Mouse (Mus musculus) v-Abl transformed pro-B cells (cell line): ENCODE results near the gene Emd.

Experiments used
- in situ Hi-C, 2 experiments: fragments of 400-800 bp; cut with MboI; formaldehyde crosslinking; loops; one replicate each; pipeline ENCODE4 v1.15.1; 2025; ENCODE audit not compliant: unreplicated experiment in 2 of 2

The Emd gene

DNA sequence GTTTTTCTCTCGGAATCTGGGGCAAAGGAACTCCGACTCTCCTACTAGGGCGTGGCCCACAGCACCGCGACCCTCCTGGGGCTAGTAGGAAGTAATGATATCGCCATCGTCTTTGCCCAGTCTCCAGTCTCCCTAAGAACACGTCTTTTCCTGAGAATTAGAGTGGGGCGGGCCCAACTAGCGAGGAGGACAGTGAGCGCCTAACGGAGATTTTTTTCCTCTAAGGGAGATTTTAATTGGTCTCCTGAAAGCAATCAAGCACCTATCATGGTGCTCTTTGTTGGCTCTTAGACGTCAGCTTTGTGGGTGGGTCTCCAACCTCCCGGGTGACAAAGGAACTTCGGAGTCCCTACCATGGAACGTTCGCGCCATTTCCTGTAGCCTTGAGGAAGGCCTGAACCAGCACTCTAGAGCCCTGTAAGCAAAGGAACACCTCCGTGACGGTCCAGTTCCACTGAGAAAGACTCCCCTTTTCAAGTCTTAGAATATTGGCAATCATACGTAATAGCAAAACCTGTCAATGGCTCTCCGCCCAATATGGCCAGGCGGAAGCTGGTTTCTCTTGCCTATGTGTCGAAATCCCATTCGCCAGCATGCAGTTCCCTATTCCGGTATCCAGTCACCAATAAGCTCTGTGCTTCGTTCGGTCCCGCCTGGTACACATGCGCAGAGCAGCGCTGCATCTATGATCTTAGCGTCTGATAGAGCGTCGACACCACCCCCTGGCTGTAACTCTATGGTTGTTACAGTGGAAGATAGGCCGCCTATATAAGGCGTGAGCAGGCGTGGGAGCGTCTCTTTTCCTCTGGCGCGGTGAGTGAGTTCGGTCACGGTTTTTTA is 15.8 kb downstream of the Emd start, which contains the start of gene Rpl10:
Gene Rpl10 (plus strand): TSS at position 751 of the 840 bp plus-strand sequence.
- in situ Hi-C loops, result loop anchor here in 1 of 2 experiments (25.0 kb wide), 1 partner anchor 308 kb away; the partner anchor contains the start of gene Hcfc1

DNA sequence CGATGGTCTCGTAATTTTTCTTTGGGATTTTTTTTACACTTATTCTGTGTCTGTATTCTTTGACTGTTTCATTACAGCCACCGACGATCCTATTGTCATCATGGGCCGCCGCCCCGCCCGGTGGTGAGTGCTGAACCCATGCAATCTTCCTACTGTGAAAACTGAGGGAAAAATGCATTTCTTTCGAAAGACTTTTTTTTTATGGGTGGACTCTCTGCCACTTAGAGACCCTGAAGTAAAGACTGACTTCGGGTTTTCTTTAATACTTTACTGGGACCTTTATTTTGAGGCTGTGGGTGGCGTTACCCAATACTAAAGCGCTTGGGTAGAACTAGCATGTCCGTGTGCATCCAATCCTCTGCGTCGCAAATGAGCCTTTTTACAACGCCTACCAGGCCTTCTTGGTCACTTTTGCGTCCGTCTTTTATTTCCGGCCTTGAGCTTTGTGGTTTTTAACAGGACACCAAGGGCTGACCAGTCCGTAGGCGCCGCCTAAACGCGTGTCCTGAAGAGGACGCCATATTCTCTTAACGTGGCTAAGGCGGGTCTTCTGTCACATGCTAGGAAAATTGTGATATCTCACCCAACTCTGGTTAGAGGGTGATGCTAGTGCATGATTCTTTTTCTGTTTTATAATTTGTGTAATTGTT is 16.5 kb downstream of the Emd start:
- in situ Hi-C loops, result loop anchor here in 1 of 2 experiments (25.0 kb wide), 1 partner anchor 309 kb away; the partner anchor contains the start of gene Hcfc1

DNA sequence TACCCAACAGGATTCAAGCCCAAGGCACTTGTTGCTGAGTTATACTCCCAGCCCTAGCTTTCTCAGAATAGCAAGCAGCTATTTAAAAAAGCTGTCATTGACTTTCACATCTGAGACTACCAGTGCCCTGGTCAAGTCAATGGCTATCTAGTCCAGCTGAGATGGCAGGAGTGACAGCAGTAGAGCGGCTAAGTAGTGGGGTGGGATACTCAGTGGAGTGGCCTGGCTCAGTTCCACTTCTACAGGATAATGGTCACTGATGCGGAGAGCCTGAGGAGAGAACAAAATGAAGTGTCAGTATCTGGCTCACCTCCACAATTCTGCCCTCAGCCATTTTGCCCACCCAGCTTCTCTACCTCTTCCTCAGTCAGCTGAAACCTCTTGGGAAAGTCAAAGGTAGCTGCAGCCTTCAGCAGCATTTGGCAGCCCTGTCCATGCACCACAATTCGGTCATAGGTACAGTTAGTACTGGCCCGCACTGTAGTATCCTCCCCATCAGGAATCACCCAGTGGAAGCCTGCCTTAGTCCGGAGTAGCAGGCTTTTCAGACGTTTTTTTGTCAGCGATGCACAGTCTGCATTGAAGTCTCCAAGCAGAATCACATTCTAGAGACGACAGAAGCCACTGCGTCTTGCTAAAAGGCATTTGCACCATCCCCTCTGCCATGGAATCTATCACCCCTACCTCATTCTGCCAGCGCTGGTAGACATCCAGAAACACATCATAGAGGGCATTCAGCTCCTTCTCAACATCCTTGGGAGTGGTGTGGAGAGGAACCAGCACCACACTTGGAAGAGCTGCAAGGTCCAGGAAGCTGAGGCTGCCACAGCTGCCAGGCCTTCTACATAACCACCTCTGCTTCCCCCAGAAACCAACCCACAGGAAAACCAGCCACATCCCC is 19.2 kb downstream of the Emd start:
- in situ Hi-C loops, result loop anchor here in 1 of 2 experiments (25.0 kb wide), 1 partner anchor 311 kb away; the partner anchor contains the start of gene Hcfc1

DNA sequence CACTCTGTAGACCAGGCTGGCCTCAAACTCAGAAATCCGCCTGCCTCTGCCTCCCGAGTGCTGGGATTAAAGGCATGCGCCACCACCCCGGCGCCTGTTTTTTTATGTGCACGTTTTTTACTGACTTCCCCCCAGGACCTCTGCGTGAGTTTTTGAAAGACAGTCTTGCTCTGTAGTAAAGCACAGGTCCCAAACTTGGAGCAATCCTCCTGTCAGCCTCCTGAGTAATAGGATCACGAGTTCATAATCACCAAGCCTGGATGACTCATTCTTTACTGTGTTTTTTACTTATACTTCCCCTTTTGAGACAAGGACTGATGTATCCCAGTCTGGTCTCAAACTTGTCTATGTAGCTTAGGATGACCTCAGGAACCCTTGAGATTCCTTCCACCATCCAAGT is 23.4 kb downstream of the Emd start:
- in situ Hi-C loops, result loop anchor here in 1 of 2 experiments (25.0 kb wide), 1 partner anchor 491 kb away; the partner anchor contains the start of genes Idh3g and Ssr4

DNA sequence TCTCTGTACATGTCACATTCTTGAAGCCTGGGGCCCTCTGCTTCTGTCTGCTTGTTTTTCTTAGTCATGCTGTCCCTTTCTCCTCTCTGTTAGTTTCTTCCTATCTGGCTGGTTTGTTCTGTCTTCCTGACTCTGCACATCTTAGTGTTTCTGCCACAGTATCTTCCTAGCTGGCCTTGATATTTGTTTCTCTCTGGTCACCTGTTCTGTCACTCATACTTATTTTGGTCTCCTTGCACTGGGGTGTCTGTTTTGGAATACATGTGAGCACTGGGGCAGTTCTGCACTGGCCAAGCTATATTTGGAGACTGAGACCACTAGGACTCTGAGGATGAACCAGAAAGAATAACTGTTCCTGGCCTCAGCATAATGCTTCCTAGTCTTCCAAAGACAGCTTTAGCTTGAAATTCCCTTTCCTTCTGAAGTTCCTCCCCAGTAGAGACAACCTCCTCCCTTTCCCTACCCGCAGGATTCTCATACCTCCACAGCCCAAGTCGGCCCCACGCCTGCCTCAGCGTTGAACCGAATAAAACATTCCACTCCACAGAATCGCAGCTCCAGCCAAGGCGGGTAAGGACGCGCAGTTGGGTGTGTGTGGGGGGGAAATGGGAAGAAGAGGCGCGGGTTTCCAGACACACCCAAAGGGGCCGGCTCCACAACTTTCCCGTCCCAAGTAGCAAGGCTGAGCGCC is 26.7 kb downstream of the Emd start:
- in situ Hi-C loops, result loop anchor here in 1 of 2 experiments (25.0 kb wide), 1 partner anchor 494 kb away; the partner anchor contains the start of genes Idh3g and Ssr4

DNA sequence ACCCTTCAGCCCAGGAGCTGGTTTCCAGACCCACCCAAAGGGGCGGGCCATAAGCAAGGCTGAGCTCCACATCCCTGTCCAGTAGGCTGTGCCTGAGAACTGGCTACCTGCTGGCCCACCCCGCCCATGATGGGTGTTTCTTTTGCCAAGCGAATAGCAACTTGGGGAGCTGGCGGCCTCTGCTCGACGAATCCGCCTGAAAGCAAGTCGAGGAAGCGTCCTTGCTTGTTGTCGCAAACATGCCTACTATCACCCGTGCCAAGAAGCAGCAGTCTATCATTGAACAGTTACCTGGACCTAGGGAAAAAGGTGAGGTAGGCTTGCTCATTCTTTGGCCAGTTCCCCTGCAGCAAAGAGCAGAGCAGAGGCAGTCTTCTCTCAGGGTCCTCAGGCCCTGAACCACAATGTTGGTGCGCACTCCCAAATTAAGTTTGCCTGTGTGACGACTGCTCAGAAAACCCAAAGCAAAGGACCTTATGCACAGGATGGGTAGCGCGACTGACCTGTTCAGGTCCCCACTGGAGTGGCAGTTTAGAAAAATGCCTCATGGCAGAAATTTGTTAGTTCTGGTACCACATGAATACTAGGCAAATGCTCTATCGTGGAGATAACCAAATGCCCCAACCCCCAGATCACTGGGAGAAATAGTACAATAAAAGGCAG is 27.4 kb downstream of the Emd start, which contains the start of the genes Taz and Dnase1l1:
Gene Taz (plus strand): TSS at position 181 of the 663 bp plus-strand sequence.
Gene Dnase1l1 (minus strand): TSS at position 606 of the 663 bp plus-strand sequence.
- in situ Hi-C loops, result loop anchor here in 1 of 2 experiments (25.0 kb wide), 1 partner anchor 495 kb away; the partner anchor contains the start of genes Idh3g and Ssr4

DNA sequence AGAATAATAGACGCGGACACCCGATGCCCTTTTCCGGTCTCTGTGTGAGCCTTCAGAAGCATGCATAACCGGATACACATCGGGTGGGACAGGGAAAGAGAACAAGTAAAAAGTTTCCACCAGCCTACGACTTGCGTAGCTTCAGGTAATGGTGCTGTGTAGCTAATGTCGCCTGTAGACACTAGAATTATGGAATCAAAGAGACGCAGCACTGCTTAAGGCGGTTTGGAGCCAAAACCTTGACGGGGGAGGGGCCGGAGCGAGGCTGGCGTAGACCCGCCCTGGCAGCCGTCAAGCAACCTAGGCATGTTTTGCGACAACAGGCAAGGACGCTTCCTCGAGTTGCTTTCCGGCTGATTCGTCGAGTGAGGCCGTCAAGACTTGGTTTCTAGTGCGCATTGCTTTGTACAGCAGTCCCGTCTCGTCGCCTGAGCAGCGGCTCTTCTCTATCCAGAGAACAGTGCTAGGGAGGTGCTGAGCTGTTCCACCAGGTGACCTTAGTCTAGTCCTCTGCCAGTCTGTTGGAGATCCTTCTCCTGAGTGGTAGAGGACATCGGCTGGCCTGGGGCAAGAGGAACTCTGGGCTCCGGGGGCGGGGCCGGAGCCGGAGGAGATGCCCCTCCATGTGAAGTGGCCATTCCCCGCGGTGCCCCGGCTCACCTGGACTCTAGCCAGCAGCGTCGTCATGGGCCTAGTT is 28.1 kb downstream of the Emd start:
- in situ Hi-C loops, result loop anchor here in 1 of 2 experiments (25.0 kb wide), 1 partner anchor 495 kb away; the partner anchor contains the start of genes Idh3g and Ssr4

DNA sequence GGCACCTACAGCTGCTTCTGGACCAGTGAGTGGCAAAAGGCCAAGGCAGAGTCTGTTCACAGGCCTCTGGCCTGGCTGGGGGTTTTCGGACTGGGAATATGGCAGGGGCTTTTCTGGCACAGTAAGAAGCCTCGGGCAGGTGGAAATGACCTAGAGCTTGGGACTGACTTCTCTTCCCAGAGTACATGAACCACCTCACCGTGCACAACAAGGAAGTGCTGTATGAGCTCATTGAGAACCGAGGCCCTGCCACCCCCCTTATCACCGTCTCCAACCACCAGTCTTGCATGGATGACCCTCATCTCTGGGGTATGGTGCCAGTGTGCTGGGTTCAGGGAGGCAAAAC is 28.6 kb downstream of the Emd start:
- in situ Hi-C loops, result loop anchor here in 1 of 2 experiments (25.0 kb wide), 1 partner anchor 496 kb away; the partner anchor contains the start of genes Idh3g and Ssr4

DNA sequence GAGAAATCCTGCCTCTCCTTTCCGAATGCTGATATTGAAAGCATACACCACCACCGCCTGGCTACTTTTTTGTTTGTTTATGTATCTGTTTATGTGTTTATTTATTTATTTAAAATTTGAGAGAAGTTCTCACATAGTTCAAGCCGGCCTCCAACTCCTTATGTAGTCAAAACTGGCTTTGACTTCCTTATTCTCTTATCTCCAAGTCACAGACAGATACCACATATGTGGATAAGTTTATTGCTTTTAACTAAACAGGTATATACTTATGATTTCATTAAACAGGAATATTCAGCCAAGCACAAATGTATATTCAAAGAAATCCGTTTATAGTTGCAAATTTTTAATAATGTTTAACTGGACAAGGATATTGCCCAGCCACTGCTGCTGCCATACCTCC is 38.9 kb downstream of the Emd start:
- in situ Hi-C loops, result loop anchor here in 1 of 2 experiments (25.0 kb wide), 1 partner anchor 506 kb away; the partner anchor contains the start of genes Idh3g and Ssr4

DNA sequence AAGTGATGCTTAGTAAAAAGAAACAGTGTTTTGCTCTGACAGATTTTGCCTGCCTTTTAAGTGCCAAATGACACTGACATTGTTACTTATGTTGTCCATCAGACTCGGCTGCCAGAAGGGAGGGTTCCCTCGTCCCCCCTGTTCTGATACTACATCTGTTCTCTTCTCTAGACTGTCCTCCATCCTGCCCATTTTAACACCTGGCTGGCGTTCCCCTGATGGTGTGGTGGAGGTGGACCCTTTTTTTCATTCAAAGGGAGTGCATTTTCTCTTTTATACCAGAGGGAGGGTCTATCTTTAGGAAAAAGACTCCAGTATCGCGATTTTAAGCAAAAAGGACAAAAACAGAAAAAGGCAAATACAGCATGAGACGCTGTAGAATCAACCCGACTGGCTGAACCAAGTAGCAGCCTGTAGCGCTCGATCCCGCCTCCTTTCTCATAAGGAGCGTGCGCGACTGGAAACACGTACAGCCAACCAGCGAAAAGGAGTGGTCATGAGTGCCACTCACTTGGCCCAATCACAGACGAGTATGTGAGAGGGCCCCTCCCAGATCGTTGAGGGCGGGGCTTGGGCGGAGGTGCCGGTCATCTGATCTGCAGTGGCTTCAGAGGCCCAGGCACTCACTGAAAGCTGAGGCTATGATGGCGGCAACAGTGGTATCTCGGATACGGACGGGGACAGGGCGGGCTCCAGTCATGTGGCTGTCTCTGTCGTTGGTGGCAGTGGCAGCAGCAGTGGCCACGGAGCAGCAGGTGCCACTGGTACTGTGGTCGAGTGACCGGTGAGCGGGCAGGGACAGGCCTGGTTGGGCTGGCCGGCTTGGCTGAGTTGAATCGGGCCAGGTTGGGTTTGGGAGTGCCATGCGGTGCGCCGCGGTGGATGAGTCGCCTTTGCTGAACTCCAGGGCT is 42.3 kb downstream of the Emd start, which contains the start of gene Atp6ap1:
Gene Atp6ap1 (plus strand): TSS at position 560 of the 911 bp plus-strand sequence.
- in situ Hi-C loops, result loop anchor here in 1 of 2 experiments (25.0 kb wide), 1 partner anchor 509 kb away; the partner anchor contains the start of genes Idh3g and Ssr4

DNA sequence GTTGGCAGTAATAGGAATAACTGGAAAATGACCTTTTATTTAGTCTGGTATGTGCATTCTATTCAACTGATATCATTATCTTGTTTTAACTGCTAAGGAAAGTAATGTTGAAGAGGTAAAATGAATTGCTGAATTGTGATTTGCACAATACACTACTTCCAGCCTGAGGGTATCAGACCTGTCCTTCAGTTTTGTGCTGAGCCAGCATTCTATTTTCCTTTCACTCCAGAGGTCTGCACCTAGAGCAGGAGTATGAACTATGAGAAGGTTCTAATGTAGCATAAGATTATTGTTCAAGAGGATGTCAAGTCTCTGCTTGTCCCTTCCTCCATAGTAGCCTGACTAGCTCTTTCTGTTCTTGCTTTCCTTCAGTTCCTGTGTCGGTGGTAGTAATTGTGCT is 43.9 kb downstream of the Emd start:
- in situ Hi-C loops, result loop anchor here in 1 of 2 experiments (25.0 kb wide), 1 partner anchor 511 kb away; the partner anchor contains the start of genes Idh3g and Ssr4

DNA sequence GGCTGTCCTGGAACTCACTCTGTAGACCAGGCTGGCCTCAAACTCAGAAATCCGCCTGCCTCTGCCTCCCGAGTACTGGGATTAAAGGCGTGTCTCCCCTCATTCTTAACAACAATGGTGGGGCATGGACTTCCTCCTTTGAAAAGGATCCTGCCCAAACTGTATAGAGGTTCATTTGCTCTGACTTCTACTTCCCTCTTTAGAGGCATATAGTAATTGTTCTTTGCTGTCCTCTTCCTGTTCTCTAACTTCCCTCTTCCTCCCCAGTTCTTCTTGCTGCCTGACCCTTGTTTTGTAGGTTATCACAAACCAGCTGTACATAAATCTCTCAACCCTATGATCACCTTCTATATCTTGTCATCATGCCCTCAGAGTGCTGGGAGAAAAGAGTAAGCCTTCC is 45.2 kb downstream of the Emd start:
- in situ Hi-C loops, result loop anchor here in 1 of 2 experiments (10.0 to 25.0 kb wide), 2 partner anchors 45 to 512 kb away; partner anchors contain the start of genes Emd, Idh3g and Ssr4

DNA sequence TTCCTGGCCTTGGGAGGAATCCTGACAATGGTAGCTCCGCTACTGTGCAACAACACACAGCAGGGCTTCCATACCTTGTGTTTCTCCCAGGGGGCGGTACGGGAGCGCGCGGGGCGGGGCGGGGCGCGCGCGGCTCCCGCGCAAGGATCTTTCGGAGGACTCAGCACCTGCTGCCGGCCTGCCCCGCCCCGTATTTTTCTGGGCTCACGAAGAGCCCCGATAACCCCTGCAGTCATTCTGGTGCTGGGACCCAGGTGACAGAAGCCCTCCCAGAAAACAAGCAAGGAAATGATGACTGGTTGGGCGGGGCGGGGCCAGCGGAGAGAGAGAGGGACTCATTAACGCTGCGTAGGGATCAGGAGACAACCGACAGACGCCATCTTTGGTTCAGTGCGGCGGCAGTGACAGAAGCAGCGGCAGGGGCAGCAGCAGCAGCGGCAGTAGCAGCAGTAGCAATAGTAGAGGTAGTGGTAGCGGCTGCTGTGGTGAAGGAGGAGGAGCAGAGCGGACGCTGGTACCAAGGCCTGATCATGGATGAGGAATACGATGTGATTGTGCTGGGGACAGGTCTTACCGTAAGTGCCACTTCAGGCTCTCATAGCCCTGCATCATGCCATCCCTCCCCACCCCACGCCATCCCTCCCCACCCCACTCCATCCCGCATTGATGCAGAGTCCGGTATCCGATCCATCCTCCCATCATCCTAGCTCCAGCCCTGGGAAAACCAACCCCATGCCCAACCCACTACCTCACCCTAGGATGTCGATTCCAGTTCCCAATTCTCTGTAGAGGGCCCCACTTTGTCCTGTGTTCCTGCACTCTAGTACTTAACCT is 50.6 kb downstream of the Emd start, which contains the start of gene Gdi1:
Gene Gdi1 (plus strand): TSS at position 132 of the 834 bp plus-strand sequence.
- in situ Hi-C loops, result loop anchor here in 1 of 2 experiments (10.0 kb wide), 1 partner anchor 50 kb away; the partner anchor contains the start of gene Emd
